Mouse (Mus musculus) megakaryocyte, embryonic 14.5 days (primary cell): Measurements from ENCODE around the gene Sulf2.

Experiments used
- FLI1 ChIP-seq: IDR thresholded peaks from 2 replicates; pipeline ENCODE4 v1.6.1; 2012; ENCODE audit warnings: low read length, inconsistent platforms, mixed read lengths
- GATA1 ChIP-seq: IDR thresholded peaks from 3 replicates; pipeline ENCODE4 v1.6.1; 2012; ENCODE audit warnings: mixed read lengths, low read length, inconsistent platforms, borderline replicate concordance

DNA sequence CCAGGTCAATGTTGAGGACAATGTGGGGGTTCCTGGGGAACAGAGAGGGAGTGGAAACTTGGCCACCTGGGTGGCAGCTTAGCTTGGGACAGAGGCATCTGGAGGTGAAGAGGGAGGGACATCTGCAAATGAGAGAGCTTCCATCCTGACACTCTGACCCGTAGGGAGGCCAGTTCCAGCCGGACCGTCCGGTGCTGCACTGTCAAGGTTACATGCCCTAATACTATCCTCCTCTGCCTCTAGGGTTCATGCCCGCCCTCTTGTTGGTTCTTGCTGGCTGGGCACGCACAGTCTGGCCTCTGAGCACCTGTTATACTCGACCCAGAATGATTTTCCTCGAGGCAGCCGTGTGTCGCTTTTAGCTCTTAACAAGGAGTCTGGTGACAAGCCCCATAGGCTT, 69.7 kb downstream of the Sulf2 start:
- TF ChIP-seq GATA1 (no peak), FLI1 (no peak)
